Mouse (Mus musculus): ENCODE measurements around the gene Tcf15. TPM values are rescaled to one million over a fixed set of nuclear protein-coding genes. Genes with fewer than 3 reads are reported as not detected.

The Tcf15 gene
- total and polyA plus RNA-seq, 3 experiments: not detected

- Histone ChIP-seq H3K4me3 (replicated peaks in 1 of 3; ENCODE audit: low read depth in 2 of 3, low read length in 2 of 3, poor library complexity in 1 of 3) (no peak overlapping the region), H3K4me2 (ENCODE audit: insufficient read depth, low read depth, poor library complexity, severe bottlenecking) (no peak overlapping the region), H3K27me3 (replicated peaks) (peaks cover 61% of the 10 kb centered on the region), H3K4me1 (ENCODE audit: control insufficient read depth in 1 of 2, insufficient read depth in 2 of 2) (no peaks in the 10 kb centered on the region), H3K36me3 (replicated peaks in 1 of 2; ENCODE audit: control insufficient read depth in 1 of 2, insufficient read depth in 1 of 2, low read length in 1 of 2) (no peaks in the 10 kb centered on the region), H3K9me3 (replicated peaks; ENCODE audit: low read length) (no peaks in the 10 kb centered on the region), H3K79me2 (replicated peaks; ENCODE audit: control insufficient read depth, extremely low read depth, insufficient read depth, poor library complexity, severe bottlenecking) (no peaks in the 10 kb centered on the region), H3K9ac (ENCODE audit: insufficient read depth, low read depth) (no peak overlapping the region), H3K27ac (ENCODE audit: insufficient read depth, low read depth) (no peak overlapping the region)
- DNase-seq (ENCODE audit: extremely low read depth): no peak
- in situ Hi-C loops (cut with MboI; ENCODE audit: low pct_ligation_motif_present, low pct_unique_long_range_greater_than_20kb, low sequenced_read_pairs) (no loop called here), dilution Hi-C loops (cut with MboI; ENCODE audit: extremely low pct_ligation_motif_present, extremely low pct_unique_long_range_greater_than_20kb, low sequenced_read_pairs) (no loop called here)
- TF ChIP-seq SIN3A (IDR thresholded peaks at IDR 0.05; ENCODE audit: low read length): no peak
- no peak for TF ChIP-seq CTCF (conservative IDR thresholded peaks at IDR 0.05 in 1 of 2, IDR thresholded peaks at IDR 0.05 in 1 of 2; ENCODE audit: low read depth in 2 of 2, low read length in 2 of 2)
- no peak for TF ChIP-seq CHD1 (IDR thresholded peaks at IDR 0.05; ENCODE audit: low read depth, low read length)
- no peak for TF ChIP-seq RAD21 (IDR thresholded peaks at IDR 0.05; ENCODE audit: low read depth, low read length)
- no peak for TF ChIP-seq TBP (conservative IDR thresholded peaks at IDR 0.05; ENCODE audit: low read depth, low read length)
- no peak for TF ChIP-seq NELFE (IDR thresholded peaks at IDR 0.05; ENCODE audit: low read depth, low read length)
- TF ChIP-seq GABPA (IDR thresholded peaks at IDR 0.05; ENCODE audit: insufficient replicate concordance, low read depth, low read length): no peak
- no peak for TF ChIP-seq PAX5 (IDR thresholded peaks at IDR 0.05; ENCODE audit: low read length)
- no peak for TF ChIP-seq E2F4 (IDR thresholded peaks at IDR 0.05; ENCODE audit: insufficient replicate concordance, low read depth, low read length)
- TF ChIP-seq JUND (conservative IDR thresholded peaks at IDR 0.05; ENCODE audit: low read depth, low read length): no peak
- TF ChIP-seq NRF1 (IDR thresholded peaks at IDR 0.05; ENCODE audit: low read depth, low read length): no peak
- no peak for TF ChIP-seq SMC3 (IDR thresholded peaks at IDR 0.05; ENCODE audit: low read depth, low read length)
- no peak for TF ChIP-seq TCF12 (IDR thresholded peaks at IDR 0.05; ENCODE audit: low read depth, low read length)
Observed at GRCm38 (mm10) chr2:152190161-152190560, 46.8 kb downstream of the Tcf15 start.

- dilution Hi-C loops (cut with MboI; ENCODE audit: extremely low pct_ligation_motif_present, extremely low pct_unique_long_range_greater_than_20kb, low sequenced_read_pairs): no loop called here
- in situ Hi-C loops (cut with MboI; ENCODE audit: low pct_ligation_motif_present, low pct_unique_long_range_greater_than_20kb, low sequenced_read_pairs): no loop called here
- TF ChIP-seq NRF1 (IDR thresholded peaks at IDR 0.05; ENCODE audit: low read depth, low read length) (no peak), KAT2A (IDR thresholded peaks at IDR 0.05; ENCODE audit: insufficient replicate concordance, low read length) (no peak), MAZ (IDR thresholded peaks at IDR 0.05; ENCODE audit: low read depth, low read length) (no peak), SIN3A (IDR thresholded peaks at IDR 0.05; ENCODE audit: low read length) (no peak), EP300 (IDR thresholded peaks at IDR 0.05; ENCODE audit: low read length) (no peak), ZMIZ1 (IDR thresholded peaks at IDR 0.05; ENCODE audit: low read depth, low read length) (no peak), CTCF (conservative IDR thresholded peaks at IDR 0.05 in 1 of 2, IDR thresholded peaks at IDR 0.05 in 1 of 2; ENCODE audit: low read depth in 2 of 2, low read length in 2 of 2) (no peak), JUN (IDR thresholded peaks at IDR 0.05; ENCODE audit: insufficient read depth, low read depth, low read length) (no peak), PAX5 (IDR thresholded peaks at IDR 0.05; ENCODE audit: low read length) (no peak), ZKSCAN1 (IDR thresholded peaks at IDR 0.05; ENCODE audit: borderline replicate concordance, low read depth, low read length) (no peak), TBP (conservative IDR thresholded peaks at IDR 0.05; ENCODE audit: low read depth, low read length) (no peak)
- no peak overlapping the region for H3K9ac ChIP-seq (ENCODE audit: insufficient read depth, low read depth)
- H3K79me2 ChIP-seq (replicated peaks; ENCODE audit: control insufficient read depth, extremely low read depth, insufficient read depth, poor library complexity, severe bottlenecking): no peaks in the 10 kb centered on the region
- H3K9me3 ChIP-seq (replicated peaks; ENCODE audit: low read length): no peaks in the 10 kb centered on the region
- H3K4me2 ChIP-seq (ENCODE audit: insufficient read depth, low read depth, poor library complexity, severe bottlenecking): no peak overlapping the region
- no peaks in the 10 kb centered on the region for H3K4me1 ChIP-seq (ENCODE audit: control insufficient read depth in 1 of 2, insufficient read depth in 2 of 2)
- H3K27me3 ChIP-seq (replicated peaks): peaks cover 62% of the 10 kb centered on the region
- no peak overlapping the region for H3K27ac ChIP-seq (ENCODE audit: insufficient read depth, low read depth)
- no peaks in the 10 kb centered on the region for H3K36me3 ChIP-seq (replicated peaks in 1 of 2; ENCODE audit: control insufficient read depth in 1 of 2, insufficient read depth in 1 of 2, low read length in 1 of 2)
- no peak overlapping the region for H3K4me3 ChIP-seq (replicated peaks in 1 of 3; ENCODE audit: low read depth in 2 of 3, low read length in 2 of 3, poor library complexity in 1 of 3)
- no peak for DNase-seq (ENCODE audit: extremely low read depth)
Observed at GRCm38 (mm10) chr2:152192591-152193345, 49.4 kb downstream of the Tcf15 start.
